In genomic region chr15:78797060-78797329, GRCm38 (mm10) we compare ENCODE assay signal across 24 mouse cellular contexts. TPM values are rescaled to one million over a fixed set of nuclear protein-coding genes. Genes with fewer than 3 reads are reported as not detected.
A peak's percentile ranks its signal among the peaks of the same experiment; 100 is the strongest.
DNase-seq lines count a peak whose midpoint lies in the region; ATAC-seq lines count a peak whose summit lies in the region.
"Had no signal": no experiment of that assay in that cellular context is flagged by ENCODE, and none has a peak within 500 bp of the region (broad histone marks: within the 10 kb centered on the region; RNA-seq: fewer than 3 reads in every experiment).

No protein-coding gene starts in this region.

- DNase-seq in heart, adult 9 months (ENCODE audit: low spot score in 2 of 2), result no peak
- DNase-seq in kidney, postnatal 10 days, result peak; percentile 13
- no peak for DNase-seq in kidney, adult 18-20 months
- DNase-seq in thymus, postnatal 14 days, result peak; percentile 58
- DNase-seq in right cerebral cortex, postnatal 14 days, result no peak
- DNase-seq: adrenal gland, postnatal 14 days; cerebellum, adult 11-12 months; cerebellum, adult 9-11 months; heart, postnatal 10 days; liver, embryonic 13.5 days; spleen, adult 18-20 months had no signal

- ATAC-seq in heart, embryonic 16.5 days (replicated peaks; ENCODE audit: extremely low read depth, insufficient read depth, low FRiP score), result no peak
- ATAC-seq: CD4-positive, CD25-positive, alpha-beta regulatory T cell, adult 4 months; forebrain, embryonic 15.5 days; inflammation-experienced regulatory T-cells, adult 6 months; midbrain, embryonic 15.5 days had no signal

- H3K36me3 ChIP-seq in heart, embryonic 16.5 days (ENCODE audit: control insufficient read depth, insufficient read depth), result peaks cover 2% of the 10 kb centered on the region; the same call in 1 of the 2 replicates
- H3K36me3 ChIP-seq: embryonic facial prominence, embryonic 12.5 days; forebrain, embryonic 15.5 days; hindbrain, embryonic 10.5 days; hindbrain, embryonic 15.5 days; limb, embryonic 15.5 days; liver, embryonic 13.5 days; midbrain, embryonic 15.5 days had no signal

- peak overlapping the region; percentile 29; the same call in 1 of the 2 replicates for H3K9ac ChIP-seq in heart, embryonic 16.5 days (ENCODE audit: low read length)
- H3K9ac ChIP-seq: embryonic facial prominence, embryonic 12.5 days; forebrain, embryonic 15.5 days; hindbrain, embryonic 15.5 days; limb, embryonic 15.5 days; liver, embryonic 13.5 days; midbrain, embryonic 15.5 days had no signal

- no peak overlapping the region for H3K4me3 ChIP-seq in heart, embryonic 16.5 days (ENCODE audit: low read length)
- no peak overlapping the region for H3K4me3 ChIP-seq in brown adipose tissue, adult 24 weeks (ENCODE audit: insufficient read depth, low read depth, low read length)
- H3K4me3 ChIP-seq: embryonic facial prominence, embryonic 12.5 days; forebrain, embryonic 15.5 days; heart, embryonic 10.5 days; hindbrain, embryonic 15.5 days; limb, embryonic 15.5 days; liver, embryonic 13.5 days; midbrain, embryonic 15.5 days had no signal

- H3K9me3 ChIP-seq in heart, embryonic 16.5 days (replicated peaks; ENCODE audit: control insufficient read depth, low read length), result no peaks in the 10 kb centered on the region
- H3K9me3 ChIP-seq: embryonic facial prominence, embryonic 12.5 days; forebrain, embryonic 15.5 days; heart, embryonic 10.5 days; hindbrain, embryonic 10.5 days; hindbrain, embryonic 15.5 days; limb, embryonic 15.5 days; liver, embryonic 13.5 days; midbrain, embryonic 15.5 days had no signal

- H3K27me3 ChIP-seq in heart, embryonic 16.5 days (ENCODE audit: control insufficient read depth, insufficient read depth, low read length), result peaks cover 8% of the 10 kb centered on the region

- 89% methylated on average over 8 of the region's 8 CpGs for WGBS in heart, embryonic 16.5 days

- H3K27ac ChIP-seq in heart, embryonic 16.5 days (ENCODE audit: low read length), result peak overlapping the region; percentile 3; the same call in 1 of the 2 replicates
- peak overlapping the region; percentile 8; the same call in 1 of the 2 replicates for H3K27ac ChIP-seq in brown adipose tissue, adult 24 weeks (replicated peaks; ENCODE audit: low read depth, low read length)
- H3K27ac ChIP-seq: embryonic facial prominence, embryonic 12.5 days; forebrain, embryonic 15.5 days; hindbrain, embryonic 15.5 days; limb, embryonic 15.5 days; liver, embryonic 13.5 days; macrophage; midbrain, embryonic 15.5 days had no signal

- no peak overlapping the region for H3K4me2 ChIP-seq in heart, embryonic 16.5 days (ENCODE audit: low read depth, low read length)
- H3K4me2 ChIP-seq: embryonic facial prominence, embryonic 12.5 days; forebrain, embryonic 15.5 days; hindbrain, embryonic 15.5 days; limb, embryonic 15.5 days; liver, embryonic 13.5 days; midbrain, embryonic 15.5 days had no signal

- H3K4me1 ChIP-seq in heart, embryonic 16.5 days (ENCODE audit: control insufficient read depth, insufficient read depth, low read length), result peaks cover 30% of the 10 kb centered on the region
- peaks cover 20% of the 10 kb centered on the region for H3K4me1 ChIP-seq in brown adipose tissue, adult 24 weeks (ENCODE audit: control insufficient read depth, insufficient read depth, insufficient read length, low read length)

RNA-seq across cellular contexts. Expression of gene Card10, which starts 5.8 kb away (rescaled TPM):
- 6.3 and 7.4 TPM in 2 replicates for polyA plus RNA-seq in heart, embryonic 16.5 days (2015; fragmentation: Nextera tagmentation; extraction: Ambion mirVana)
- polyA plus RNA-seq in brown adipose tissue, adult 24 weeks (2012; ENCODE audit: insufficient read depth, insufficient read length, missing spikeins), result 3.9 and 4.8 TPM in 2 replicates
- polyA plus RNA-seq: CD4-positive, CD25-positive, alpha-beta regulatory T cell, adult 4 months; macrophage had no signal

RNA-seq across cellular contexts. Expression of gene Mfng, which starts 23.7 kb away (rescaled TPM):
- polyA plus RNA-seq in heart, embryonic 16.5 days (2015; fragmentation: Nextera tagmentation; extraction: Ambion mirVana), result 19.6 and 19.8 TPM in 2 replicates
- 12.0 and 20.7 TPM in 2 replicates for polyA plus RNA-seq in brown adipose tissue, adult 24 weeks (2012; ENCODE audit: insufficient read depth, insufficient read length, missing spikeins)

RNA-seq across cellular contexts. Expression of gene Cdc42ep1, which starts 45.4 kb away (rescaled TPM):
- polyA plus RNA-seq in heart, embryonic 16.5 days (2015; fragmentation: Nextera tagmentation; extraction: Ambion mirVana), result 29.4 and 38.7 TPM in 2 replicates
- polyA plus RNA-seq in brown adipose tissue, adult 24 weeks (2012; ENCODE audit: insufficient read depth, insufficient read length, missing spikeins), result 18.4 and 21.7 TPM in 2 replicates
- polyA plus RNA-seq: CD4-positive, CD25-positive, alpha-beta regulatory T cell, adult 4 months; inflammation-experienced regulatory T-cells, adult 6 months; macrophage had no signal

RNA-seq across cellular contexts. Expression of gene Lgals2, which starts 58.3 kb away (rescaled TPM):
- 2.2 TPM in 1 of 2 replicates, not detected in the other for polyA plus RNA-seq in heart, embryonic 16.5 days (2015; fragmentation: Nextera tagmentation; extraction: Ambion mirVana)
- polyA plus RNA-seq in brown adipose tissue, adult 24 weeks (2012; ENCODE audit: insufficient read depth, insufficient read length, missing spikeins), result not detected in 2 replicates
- polyA plus RNA-seq: CD4-positive, CD25-positive, alpha-beta regulatory T cell, adult 4 months; embryonic facial prominence, embryonic 12.5 days; forebrain, embryonic 15.5 days; hindbrain, embryonic 10.5 days; hindbrain, embryonic 15.5 days; inflammation-experienced regulatory T-cells, adult 6 months; macrophage; neural tube, embryonic 11.5 days had no signal

Comparison
In these comparisons a context has a peak if more than half of its experiments do, and no peak if none do; other contexts are left out.
1. DNase-seq: peak in kidney, postnatal 10 days (single experiment) and thymus, postnatal 14 days (single experiment); none in heart, adult 9 months (0 of 2), kidney, adult 18-20 months (single experiment) and right cerebral cortex, postnatal 14 days (single experiment).